Mouse (Mus musculus): ENCODE data around the gene Ssh2. TPM values are rescaled to one million over a fixed set of nuclear protein-coding genes. Genes with fewer than 3 reads are reported as not detected.

The Ssh2 gene
- polyA plus RNA-seq, 1 experiment from 2014 or later = 8.4 TPM

DNA sequence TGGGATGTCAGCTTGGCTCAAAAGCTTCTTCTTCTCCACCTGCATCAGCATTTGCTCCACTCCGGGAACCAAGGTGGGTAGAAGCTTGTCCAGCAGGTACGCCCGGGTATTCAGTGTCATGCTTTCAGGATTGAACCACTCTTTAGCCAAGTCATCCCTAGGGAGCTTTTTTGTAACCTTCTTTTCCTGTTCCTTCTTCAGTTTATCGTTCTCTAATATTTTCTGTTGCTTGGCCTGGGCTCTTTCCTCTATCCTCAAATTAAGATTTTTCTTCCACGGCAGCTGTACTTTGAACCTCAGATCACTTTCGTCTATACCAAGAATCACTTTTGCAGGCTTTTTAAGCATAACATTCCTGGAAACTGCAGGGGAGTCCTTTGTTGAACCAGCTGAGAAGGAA is 27.2 kb upstream of the Ssh2 start, which contains the start of gene Efcab5:
Efcab5 (minus strand) TSS at position 101 of the 400 bp plus-strand sequence.
- Histone ChIP-seq H3K4me3 (replicated peaks; ENCODE audit: low read length) (no peak within 1 kb of the TSS), H3K4me1 (ENCODE audit: control insufficient read depth, insufficient read depth, low read length) (peaks cover 10% of the 10 kb centered on the region; the same call in 1 of the 2 replicates), H3K9me3 (replicated peaks; ENCODE audit: control insufficient read depth, low read length) (no peaks in the 10 kb centered on the region), H3K27me3 (ENCODE audit: control insufficient read depth, insufficient read depth, low read length) (no peaks in the 10 kb centered on the region), H3K9ac (ENCODE audit: low read length) (no peak within 1 kb of the TSS), H3K4me2 (ENCODE audit: low read depth, low read length) (no peak within 1 kb of the TSS), H3K27ac (ENCODE audit: low read length) (no peak within 1 kb of the TSS), H3K36me3 (ENCODE audit: control insufficient read depth, insufficient read depth, low read length) (no peaks in the 10 kb centered on the region)
- WGBS = 52% methylated on average over 6 of the region's 6 CpGs
- ATAC-seq (ENCODE audit: insufficient read depth, low FRiP score) = no peak

DNA sequence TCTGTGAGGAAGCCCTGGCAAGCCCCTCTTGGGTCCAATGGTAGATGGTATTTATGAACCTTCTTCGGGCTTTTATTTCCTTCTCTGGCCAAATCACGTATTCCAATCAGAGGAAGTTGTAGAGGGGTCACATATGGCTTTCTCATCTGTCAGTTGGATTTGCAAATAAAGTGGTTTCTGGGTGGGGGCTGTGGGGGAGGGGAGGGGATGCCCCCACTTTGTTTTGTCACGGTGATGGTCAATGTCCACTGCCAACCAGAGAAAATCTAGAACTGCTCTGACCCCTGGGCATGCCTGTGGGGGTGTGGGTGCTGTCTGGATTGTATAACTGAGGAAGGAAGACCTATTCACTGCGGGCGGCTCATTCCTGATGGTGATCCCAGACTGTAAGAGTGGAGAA is 22.7 kb upstream of the Ssh2 start:
- no peak overlapping the region for H3K4me2 ChIP-seq (ENCODE audit: low read depth, low read length)
- 66% methylated on average over 5 of the region's 5 CpGs for WGBS
- no peak for ATAC-seq (ENCODE audit: insufficient read depth, low FRiP score)
- no peaks in the 10 kb centered on the region for H3K27me3 ChIP-seq (ENCODE audit: control insufficient read depth, insufficient read depth, low read length)
- no peak overlapping the region for H3K27ac ChIP-seq (ENCODE audit: low read length)
- no peaks in the 10 kb centered on the region for H3K36me3 ChIP-seq (ENCODE audit: control insufficient read depth, insufficient read depth, low read length)
- no peak overlapping the region for H3K9ac ChIP-seq (ENCODE audit: low read length)
- H3K4me3 ChIP-seq (replicated peaks; ENCODE audit: low read length) = no peak overlapping the region
- H3K9me3 ChIP-seq (replicated peaks; ENCODE audit: control insufficient read depth, low read length) = no peaks in the 10 kb centered on the region
- peaks cover 10% of the 10 kb centered on the region for H3K4me1 ChIP-seq (ENCODE audit: control insufficient read depth, insufficient read depth, low read length)

GRCm38 (mm10) chr11:77193941-77194553 is 22.0 kb upstream of the Ssh2 start:
- no peaks in the 10 kb centered on the region for H3K36me3 ChIP-seq (ENCODE audit: control insufficient read depth, insufficient read depth, low read length)
- no peaks in the 10 kb centered on the region for H3K27me3 ChIP-seq (ENCODE audit: control insufficient read depth, insufficient read depth, low read length)
- WGBS = 51% methylated on average over 6 of the region's 6 CpGs
- ATAC-seq (ENCODE audit: insufficient read depth, low FRiP score) = no peak
- H3K4me2 ChIP-seq (ENCODE audit: low read depth, low read length) = no peak overlapping the region
- H3K27ac ChIP-seq (ENCODE audit: low read length) = no peak overlapping the region
- no peak overlapping the region for H3K4me3 ChIP-seq (replicated peaks; ENCODE audit: low read length)
- no peaks in the 10 kb centered on the region for H3K9me3 ChIP-seq (replicated peaks; ENCODE audit: control insufficient read depth, low read length)
- peaks cover 8% of the 10 kb centered on the region for H3K4me1 ChIP-seq (ENCODE audit: control insufficient read depth, insufficient read depth, low read length)
- no peak overlapping the region for H3K9ac ChIP-seq (ENCODE audit: low read length)

DNA sequence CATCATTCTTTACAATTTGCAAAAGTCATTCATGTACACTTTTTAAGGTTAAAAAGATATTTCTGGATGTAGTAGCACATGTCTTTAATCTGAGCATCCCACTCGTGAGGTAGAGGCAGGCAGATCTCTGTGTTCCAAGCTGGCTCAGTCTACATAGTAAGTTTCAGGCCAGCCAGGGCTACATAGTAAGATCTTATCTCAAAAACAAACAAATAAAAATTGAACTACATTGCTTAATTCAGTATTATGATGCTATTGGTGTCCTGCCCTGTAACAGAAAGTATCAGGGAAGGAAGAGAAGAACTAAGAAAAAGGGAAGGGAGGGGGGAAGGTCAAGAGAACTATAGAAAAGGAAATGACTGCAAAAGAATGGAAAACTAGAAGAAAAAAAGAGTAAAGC is 21.3 kb upstream of the Ssh2 start:
- Histone ChIP-seq H3K27me3 (ENCODE audit: control insufficient read depth, insufficient read depth, low read length) (no peaks in the 10 kb centered on the region), H3K36me3 (ENCODE audit: control insufficient read depth, insufficient read depth, low read length) (no peaks in the 10 kb centered on the region), H3K4me1 (ENCODE audit: control insufficient read depth, insufficient read depth, low read length) (peaks cover 6% of the 10 kb centered on the region), H3K9ac (ENCODE audit: low read length) (no peak overlapping the region), H3K4me2 (ENCODE audit: low read depth, low read length) (no peak overlapping the region), H3K9me3 (replicated peaks; ENCODE audit: control insufficient read depth, low read length) (no peaks in the 10 kb centered on the region), H3K4me3 (replicated peaks; ENCODE audit: low read length) (no peak overlapping the region), H3K27ac (ENCODE audit: low read length) (no peak overlapping the region)
- no peak for ATAC-seq (ENCODE audit: insufficient read depth, low FRiP score)
- WGBS = 65% methylated on average over 1 of the region's 1 CpGs

DNA sequence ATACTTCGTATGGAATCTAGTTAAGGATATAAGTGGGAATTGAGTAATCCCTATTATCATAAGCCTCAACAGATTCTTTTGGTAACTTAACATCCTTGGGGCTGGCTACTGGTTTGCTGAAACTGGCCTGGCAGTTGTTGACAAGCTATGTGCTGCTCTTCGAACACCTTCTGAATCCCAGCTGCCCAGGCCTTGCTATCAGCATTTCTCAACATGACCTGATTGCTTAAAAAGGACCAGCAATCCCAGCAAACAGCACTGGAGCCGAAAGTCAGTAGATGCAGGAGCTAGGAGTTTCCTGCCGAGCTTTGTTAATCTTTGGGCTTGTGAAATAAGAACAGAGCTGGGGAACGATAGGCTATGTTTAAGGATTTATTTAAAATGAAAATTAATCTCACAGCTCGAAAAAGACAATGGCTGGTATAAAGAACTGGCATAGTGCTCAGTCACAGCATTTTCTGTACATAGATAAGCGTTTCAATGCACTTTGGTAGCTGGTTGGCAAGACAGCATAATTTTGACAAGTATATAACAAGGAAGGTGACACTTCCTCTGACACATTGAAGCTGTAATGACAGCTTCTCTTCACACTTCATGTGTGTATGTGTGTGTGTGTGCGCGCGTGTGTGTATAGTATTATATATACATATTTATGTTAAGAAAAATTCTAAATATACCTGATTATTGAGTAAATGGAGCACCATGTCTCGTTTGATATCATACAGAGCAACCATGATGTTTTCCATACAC is 20.6 kb upstream of the Ssh2 start:
- Histone ChIP-seq H3K27me3 (ENCODE audit: control insufficient read depth, insufficient read depth, low read length) (no peaks in the 10 kb centered on the region), H3K4me3 (replicated peaks; ENCODE audit: low read length) (no peak overlapping the region), H3K4me1 (ENCODE audit: control insufficient read depth, insufficient read depth, low read length) (peaks cover 6% of the 10 kb centered on the region), H3K27ac (ENCODE audit: low read length) (peak overlapping the region; percentile 34; the same call in 1 of the 2 replicates), H3K9ac (ENCODE audit: low read length) (no peak overlapping the region), H3K9me3 (replicated peaks; ENCODE audit: control insufficient read depth, low read length) (no peaks in the 10 kb centered on the region), H3K36me3 (ENCODE audit: control insufficient read depth, insufficient read depth, low read length) (no peaks in the 10 kb centered on the region), H3K4me2 (ENCODE audit: low read depth, low read length) (no peak overlapping the region)
- ATAC-seq (ENCODE audit: insufficient read depth, low FRiP score) = no peak
- 69% methylated on average over 11 of the region's 11 CpGs for WGBS

- 42% methylated on average over 4 of the region's 4 CpGs for WGBS
- H3K9me3 ChIP-seq (replicated peaks; ENCODE audit: control insufficient read depth, low read length) = no peaks in the 10 kb centered on the region
- H3K36me3 ChIP-seq (ENCODE audit: control insufficient read depth, insufficient read depth, low read length) = no peaks in the 10 kb centered on the region
- no peak overlapping the region for H3K4me2 ChIP-seq (ENCODE audit: low read depth, low read length)
- H3K27ac ChIP-seq (ENCODE audit: low read length) = peak overlapping the region; percentile 71
- peaks cover 6% of the 10 kb centered on the region for H3K4me1 ChIP-seq (ENCODE audit: control insufficient read depth, insufficient read depth, low read length)
- peak; percentile 25; the same call in 1 of the 2 replicates for ATAC-seq (ENCODE audit: insufficient read depth, low FRiP score)
- no peaks in the 10 kb centered on the region for H3K27me3 ChIP-seq (ENCODE audit: control insufficient read depth, insufficient read depth, low read length)
- no peak overlapping the region for H3K9ac ChIP-seq (ENCODE audit: low read length)
- H3K4me3 ChIP-seq (replicated peaks; ENCODE audit: low read length) = no peak overlapping the region
Observed at GRCm38 (mm10) chr11:77196181-77197143, 19.6 kb upstream of the Ssh2 start.

- no peak overlapping the region for H3K4me2 ChIP-seq (ENCODE audit: low read depth, low read length)
- no peaks in the 10 kb centered on the region for H3K4me1 ChIP-seq (ENCODE audit: control insufficient read depth, insufficient read depth, low read length)
- WGBS = 35% methylated on average over 4 of the region's 4 CpGs
- no peak for ATAC-seq (ENCODE audit: insufficient read depth, low FRiP score)
- no peak overlapping the region for H3K9ac ChIP-seq (ENCODE audit: low read length)
- no peak overlapping the region for H3K27ac ChIP-seq (ENCODE audit: low read length)
- no peak overlapping the region for H3K4me3 ChIP-seq (replicated peaks; ENCODE audit: low read length)
- no peaks in the 10 kb centered on the region for H3K9me3 ChIP-seq (replicated peaks; ENCODE audit: control insufficient read depth, low read length)
- H3K36me3 ChIP-seq (ENCODE audit: control insufficient read depth, insufficient read depth, low read length) = no peaks in the 10 kb centered on the region
- no peaks in the 10 kb centered on the region for H3K27me3 ChIP-seq (ENCODE audit: control insufficient read depth, insufficient read depth, low read length)
Observed at GRCm38 (mm10) chr11:77199636-77200035, 16.5 kb upstream of the Ssh2 start.

DNA sequence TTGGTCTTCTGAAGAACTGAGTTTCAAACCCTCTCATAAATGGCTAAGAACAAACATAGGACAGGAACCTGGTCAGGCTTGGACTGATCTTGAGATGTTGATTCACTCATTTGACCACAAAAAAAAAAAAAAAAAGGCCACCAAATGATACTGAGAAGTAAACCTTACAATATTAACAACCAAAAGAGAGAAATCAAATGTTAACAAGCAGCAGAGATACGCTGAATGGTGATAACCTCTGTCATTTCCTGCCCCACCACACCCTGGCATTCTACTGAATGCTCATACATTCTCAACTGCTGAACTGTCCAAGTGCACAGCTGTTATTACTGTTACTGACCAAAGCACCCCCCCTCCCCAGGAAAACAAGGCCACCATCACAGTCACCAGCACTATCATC is 15.4 kb upstream of the Ssh2 start:
- 75% methylated on average over 1 of the region's 1 CpGs for WGBS
- H3K4me1 ChIP-seq (ENCODE audit: control insufficient read depth, insufficient read depth, low read length) = no peaks in the 10 kb centered on the region
- no peaks in the 10 kb centered on the region for H3K9me3 ChIP-seq (replicated peaks; ENCODE audit: control insufficient read depth, low read length)
- H3K27ac ChIP-seq (ENCODE audit: low read length) = no peak overlapping the region
- no peaks in the 10 kb centered on the region for H3K27me3 ChIP-seq (ENCODE audit: control insufficient read depth, insufficient read depth, low read length)
- H3K4me3 ChIP-seq (replicated peaks; ENCODE audit: low read length) = no peak overlapping the region
- no peak overlapping the region for H3K4me2 ChIP-seq (ENCODE audit: low read depth, low read length)
- no peak for ATAC-seq (ENCODE audit: insufficient read depth, low FRiP score)
- no peak overlapping the region for H3K9ac ChIP-seq (ENCODE audit: low read length)
- H3K36me3 ChIP-seq (ENCODE audit: control insufficient read depth, insufficient read depth, low read length) = no peaks in the 10 kb centered on the region
